Mouse (Mus musculus): ENCODE data around the gene Nptx2.

The Nptx2 gene

DNA sequence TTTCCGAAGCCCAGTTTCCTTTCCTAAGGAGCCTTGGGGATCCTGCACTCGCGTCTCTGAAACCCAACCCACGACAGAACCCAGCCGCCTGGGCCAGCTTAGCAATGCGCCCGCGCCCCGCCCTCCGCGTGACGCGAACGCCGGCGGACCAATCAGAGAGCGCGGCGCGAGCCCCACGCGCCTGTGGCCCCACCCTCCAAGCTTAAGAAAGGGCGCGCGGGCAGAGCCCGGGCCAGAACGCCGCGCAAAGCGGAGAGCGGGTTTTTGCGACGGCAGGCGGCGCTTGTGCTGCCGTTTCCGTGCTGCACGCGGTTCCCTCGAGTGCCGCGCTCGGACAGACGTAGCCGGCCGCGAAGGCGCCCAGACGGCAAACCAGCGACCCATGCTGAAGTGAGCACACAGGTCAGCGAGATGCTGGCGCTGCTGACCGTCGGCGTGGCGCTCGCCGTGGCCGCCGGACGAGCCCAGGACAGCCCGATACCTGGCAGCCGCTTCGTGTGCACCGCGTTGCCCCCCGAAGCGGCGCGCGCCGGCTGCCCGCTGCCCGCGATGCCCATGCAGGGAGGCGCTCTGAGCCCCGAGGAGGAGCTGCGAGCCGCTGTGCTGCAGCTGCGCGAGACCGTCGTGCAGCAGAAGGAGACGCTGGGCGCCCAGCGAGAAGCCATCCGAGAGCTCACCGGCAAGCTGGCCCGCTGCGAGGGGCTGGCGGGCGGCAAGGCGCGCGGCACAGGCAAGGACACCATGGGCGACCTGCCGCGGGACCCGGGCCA is at the start of gene Nptx2:
Nptx2 (plus strand) TSS at position 250 of the 770 bp plus-strand sequence.
- DNase-seq (ENCODE audit: low spot score) = no peak

DNA sequence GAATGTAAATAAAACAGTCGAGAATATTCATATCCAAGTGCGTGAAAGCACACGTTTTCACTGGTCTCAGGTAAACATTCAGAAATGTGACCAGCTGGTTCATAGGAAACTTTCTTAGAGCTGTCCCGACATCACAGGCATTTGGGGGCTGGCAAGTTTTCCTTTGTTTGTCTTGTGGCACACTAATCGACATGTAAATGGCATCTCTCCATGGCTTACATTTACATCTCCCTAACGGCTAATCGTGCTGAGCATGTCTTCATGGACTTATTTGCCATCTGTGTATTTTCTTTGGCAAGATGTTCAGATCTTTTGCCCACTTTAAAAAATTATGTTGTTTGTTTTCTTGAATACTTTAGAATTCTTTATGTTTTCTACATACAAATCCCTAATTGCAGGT is 49.2 kb upstream of the Nptx2 start:
- DNase-seq (ENCODE audit: low spot score) = no peak

DNA sequence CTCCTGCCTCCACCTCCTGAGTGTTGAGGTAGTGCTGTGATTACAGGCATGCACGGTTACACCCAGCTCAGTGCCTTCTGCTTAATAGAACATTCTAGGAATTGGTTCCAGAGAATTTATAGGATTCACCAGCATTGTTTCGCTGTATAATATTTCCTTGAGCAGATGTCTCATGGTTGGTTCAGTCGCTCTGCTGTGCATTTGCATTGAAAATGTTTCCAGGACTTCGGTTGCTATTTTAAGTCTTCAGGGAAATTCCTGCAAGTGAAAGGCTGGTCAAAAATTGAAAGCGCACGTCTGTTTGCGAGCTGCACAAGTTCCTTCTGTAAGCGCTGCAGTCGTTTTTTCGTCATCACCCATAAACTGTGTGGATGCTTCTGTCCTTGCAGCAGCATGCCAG is 41.5 kb upstream of the Nptx2 start:
- DNase-seq (ENCODE audit: low spot score) = no peak

DNA sequence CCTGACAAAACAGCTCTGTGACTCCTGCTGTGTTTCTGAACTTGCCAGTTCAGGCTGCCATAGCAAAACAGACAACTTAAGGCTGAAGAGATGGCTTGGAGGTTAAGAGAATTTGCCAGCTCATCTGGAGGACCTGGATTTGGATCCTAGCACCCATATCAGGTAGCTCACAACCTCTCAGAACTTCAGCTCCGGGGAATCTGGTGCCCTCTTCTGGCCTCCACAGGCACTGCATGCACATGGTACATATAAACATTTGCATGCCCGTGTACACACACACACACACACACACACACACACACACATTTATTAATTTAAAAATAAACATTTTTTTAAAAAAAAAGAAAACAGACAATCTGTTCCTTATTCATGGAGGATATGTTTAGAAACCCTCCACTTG is 40.0 kb upstream of the Nptx2 start:
- no peak for DNase-seq (ENCODE audit: low spot score)

DNA sequence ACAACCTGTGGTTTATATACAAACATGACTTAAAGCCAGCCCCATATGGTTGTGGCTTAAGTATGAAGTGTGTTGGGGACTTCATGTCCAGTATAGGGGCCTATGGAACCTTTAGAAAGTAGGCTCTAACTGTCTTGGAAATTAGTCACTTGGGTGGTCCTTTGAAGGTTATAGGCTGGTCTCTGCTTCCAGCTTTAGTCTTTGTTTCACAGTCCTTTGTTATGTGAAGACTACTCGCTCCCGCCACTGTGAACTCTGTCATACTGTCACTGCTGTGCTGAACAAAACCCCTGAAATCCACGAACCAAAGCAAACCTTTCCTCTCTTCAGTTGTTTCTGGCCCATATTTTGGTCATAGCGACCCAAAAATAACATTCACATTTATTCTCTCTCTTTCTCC is 39.5 kb upstream of the Nptx2 start:
- DNase-seq (ENCODE audit: low spot score) = no peak

DNA sequence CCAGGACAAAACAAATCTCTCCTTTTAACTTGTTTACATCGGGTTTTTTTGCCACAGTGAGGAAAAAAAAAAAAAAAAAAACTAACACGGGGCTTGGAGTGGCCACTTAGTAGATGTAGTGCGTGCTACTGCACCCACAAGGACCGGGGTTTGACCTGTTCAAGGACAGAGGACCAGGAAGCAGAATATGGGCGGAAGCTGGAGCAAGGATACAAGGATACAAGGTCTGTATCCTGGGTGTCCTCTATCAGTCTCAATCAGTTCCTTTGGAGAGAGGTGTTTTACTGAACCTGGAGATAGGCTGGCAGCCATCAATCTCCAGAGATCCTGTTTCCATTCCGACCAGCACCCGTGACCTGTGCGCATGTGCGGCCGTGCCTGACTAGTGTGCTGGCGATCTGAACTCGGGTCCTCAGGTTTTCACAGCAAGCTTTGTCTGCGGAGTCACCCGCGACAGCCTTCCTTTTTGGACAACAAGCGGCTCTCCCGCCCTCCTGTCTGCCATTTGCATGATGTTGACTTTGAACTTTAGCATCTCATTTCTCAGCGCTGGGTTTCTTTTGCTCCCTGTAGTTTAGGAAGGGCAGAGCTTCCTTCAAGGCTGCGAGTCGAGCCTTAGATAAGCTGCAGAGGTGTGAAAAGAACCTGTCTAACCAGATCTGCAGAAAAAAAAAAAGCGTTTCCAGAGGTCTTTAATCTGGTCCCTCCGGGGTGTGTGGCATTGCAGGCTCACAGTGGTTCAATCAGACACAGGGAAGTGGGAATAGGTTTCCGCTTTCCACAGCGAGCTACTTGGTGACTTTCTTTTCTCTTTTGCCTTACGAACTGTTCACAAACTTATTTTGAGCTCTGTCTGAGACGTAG is 38.8 kb upstream of the Nptx2 start:
- DNase-seq (ENCODE audit: low spot score) = no peak

DNA sequence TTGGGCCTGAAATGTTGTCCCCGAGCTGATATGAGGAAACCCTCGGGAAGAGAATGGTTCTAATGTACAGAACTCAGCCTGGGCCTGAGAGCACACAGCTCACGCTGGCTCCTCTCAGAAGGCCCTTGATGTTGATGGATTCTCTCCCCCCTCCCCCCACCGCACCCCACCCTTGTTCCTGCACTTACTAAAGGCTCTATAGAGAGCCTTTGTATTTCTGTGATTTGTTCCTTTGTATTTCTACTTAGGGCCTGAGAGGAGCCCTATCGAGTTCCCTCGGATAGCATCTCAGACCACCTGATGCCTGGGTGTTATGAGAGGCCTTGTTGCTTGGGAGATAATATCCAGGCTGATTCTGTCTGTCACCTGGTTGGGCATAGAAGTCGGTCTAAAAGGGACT is 36.3 kb upstream of the Nptx2 start:
- DNase-seq (ENCODE audit: low spot score) = no peak

DNA sequence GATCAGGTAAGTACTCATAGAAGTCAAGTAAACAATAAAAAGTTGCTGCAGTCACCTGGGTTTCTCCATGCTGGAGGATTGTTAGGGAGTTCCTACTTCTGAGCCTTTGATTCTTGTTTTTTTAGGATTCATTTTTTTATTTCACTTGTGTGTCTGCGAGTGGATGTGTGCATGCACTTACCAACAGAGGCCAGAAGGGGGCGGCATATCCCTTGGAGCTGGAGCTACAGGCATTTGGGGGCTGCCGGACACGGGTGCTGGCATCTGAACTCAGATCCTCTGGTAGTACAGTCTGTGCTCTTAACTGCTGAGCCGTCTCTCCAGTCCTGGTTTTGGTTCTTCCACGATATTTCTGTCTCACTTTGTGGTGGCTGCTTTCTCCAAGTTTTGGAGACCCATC is 31.0 kb upstream of the Nptx2 start:
- DNase-seq (ENCODE audit: low spot score) = no peak

DNA sequence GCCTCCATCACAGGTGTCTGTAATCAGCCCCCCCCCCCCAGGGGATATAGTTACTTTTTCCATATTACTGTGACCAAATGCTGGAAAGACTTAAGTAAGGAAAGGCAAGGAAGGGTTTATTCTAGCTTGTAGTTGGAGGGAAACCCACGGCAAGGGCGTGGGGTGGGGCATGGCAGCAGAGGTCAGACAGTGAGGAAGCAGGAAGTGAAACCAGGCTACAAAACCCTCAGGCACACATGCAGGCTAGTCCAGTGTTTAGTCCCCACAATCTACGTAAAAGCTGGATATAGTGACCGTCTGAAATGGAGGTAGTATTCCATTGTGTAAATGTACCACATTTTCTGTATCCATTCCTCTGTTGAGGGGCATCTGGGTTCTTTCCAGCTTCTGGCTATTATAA is 30.5 kb upstream of the Nptx2 start:
- no peak for DNase-seq (ENCODE audit: low spot score)

DNA sequence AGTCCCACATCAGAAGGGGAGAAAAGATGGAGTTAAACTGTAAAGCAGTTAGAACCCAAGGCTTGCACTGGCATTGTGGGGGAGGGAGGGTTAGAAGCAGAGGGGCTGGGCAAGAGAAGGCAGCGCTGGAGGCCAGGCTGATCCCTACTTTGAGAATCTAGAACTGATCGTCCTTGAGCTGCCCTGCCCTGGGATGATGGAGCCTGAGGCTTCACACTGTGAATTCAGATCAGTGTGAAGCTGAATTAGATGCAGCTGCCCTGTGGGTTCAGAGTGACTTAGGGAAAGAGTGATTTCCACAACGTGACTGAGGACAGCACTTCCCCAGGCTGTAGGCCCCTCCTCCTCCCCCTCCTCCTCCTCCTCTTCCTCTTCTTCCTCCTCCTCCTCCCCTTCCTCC is 25.6 kb upstream of the Nptx2 start:
- no peak for DNase-seq (ENCODE audit: low spot score)

DNA sequence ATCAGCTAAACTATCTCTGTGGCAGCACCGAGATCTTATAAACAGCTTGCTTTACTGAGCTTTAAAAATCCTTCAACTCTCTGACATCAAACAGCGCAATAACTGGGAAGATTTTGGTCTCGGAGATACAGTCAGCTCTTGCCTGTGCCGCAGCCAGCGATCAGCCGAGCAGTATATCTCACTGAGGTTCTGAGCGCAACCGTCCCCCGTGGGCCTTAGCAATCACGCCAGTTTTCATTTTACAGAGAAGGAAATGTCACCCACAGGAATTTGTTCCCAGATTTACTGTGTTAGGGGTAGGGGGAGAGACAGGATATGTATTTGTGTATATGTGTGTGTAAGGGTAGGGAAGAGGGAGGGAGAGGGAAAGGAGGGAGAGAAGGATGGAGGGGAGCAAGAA is 20.9 kb upstream of the Nptx2 start:
- DNase-seq (ENCODE audit: low spot score) = no peak

DNA sequence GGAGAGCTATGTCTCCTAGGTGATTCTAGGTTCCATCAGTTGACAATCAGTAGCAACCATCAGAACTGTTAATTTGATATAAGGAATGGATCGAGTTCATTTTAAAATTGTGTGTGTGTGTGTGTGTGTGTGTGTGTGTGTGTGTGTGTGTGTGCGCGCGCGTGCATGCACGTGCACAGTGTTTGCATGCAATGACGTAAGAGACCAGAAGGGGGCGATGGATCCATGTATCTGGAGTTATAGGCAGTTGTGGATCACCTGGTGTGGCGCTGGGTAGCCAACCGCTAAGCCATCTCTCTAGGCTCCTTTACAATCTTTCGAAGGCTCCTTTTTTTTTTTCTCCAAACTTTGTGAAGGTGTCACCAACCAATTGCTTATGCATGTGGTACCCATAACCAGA is 16.6 kb upstream of the Nptx2 start:
- DNase-seq (ENCODE audit: low spot score) = no peak

DNA sequence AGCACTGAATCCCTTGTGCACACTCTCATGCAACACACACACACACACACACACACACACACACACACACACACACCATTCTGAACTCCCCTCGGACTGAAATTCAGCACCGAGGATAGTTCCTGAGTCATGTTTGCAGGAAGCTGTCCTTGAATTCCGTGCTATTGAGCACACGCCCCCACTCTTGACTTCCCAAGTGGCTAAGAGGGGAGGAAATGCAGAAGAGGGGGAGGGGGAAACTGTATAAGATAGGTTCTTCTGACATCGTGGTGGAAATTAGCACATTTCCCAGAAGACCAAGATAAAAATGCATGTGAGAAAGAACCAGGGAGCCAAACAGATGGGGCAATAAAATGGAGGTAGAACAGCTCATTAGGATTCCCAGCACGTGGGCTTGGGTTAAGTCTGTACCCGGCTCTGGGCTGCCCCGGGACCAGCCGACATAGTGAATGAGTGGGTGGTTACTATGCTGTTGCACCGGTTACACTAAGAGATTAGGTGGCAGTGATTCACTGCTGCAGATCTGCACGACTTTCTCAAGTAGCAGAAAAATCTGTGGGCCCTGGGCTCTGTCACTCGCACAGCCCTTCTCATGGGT is 2.9 kb upstream of the Nptx2 start:
- no peak for DNase-seq (ENCODE audit: low spot score)

DNA sequence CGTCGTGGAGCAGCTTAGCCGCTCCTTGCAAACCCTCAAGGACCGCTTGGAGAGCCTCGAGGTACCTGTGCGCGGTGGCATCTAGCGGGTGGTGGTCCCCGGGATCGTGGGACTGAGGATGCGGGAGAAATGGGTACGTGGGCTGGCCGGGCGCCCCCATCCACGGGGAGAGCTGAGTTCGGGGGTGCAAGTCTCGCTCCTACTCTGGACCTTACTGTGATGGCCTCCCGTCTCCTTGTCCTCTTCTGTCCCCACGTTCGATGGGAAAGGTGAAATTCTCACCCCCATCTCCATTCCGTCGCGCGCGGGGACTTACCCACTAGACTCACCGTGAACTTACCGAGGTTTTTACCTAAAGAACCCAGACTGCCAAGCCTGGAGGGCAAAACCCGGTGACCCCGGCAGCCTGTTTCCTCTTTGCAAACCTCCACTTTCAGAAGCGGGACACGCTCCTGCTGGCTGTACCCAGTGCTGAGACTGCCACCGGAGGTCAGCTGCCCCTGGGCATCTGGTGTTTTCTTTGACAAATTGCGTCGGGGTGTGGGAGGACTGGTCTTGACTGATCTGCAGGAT is 807 bp downstream of the Nptx2 start:
- no peak for DNase-seq (ENCODE audit: low spot score)

DNA sequence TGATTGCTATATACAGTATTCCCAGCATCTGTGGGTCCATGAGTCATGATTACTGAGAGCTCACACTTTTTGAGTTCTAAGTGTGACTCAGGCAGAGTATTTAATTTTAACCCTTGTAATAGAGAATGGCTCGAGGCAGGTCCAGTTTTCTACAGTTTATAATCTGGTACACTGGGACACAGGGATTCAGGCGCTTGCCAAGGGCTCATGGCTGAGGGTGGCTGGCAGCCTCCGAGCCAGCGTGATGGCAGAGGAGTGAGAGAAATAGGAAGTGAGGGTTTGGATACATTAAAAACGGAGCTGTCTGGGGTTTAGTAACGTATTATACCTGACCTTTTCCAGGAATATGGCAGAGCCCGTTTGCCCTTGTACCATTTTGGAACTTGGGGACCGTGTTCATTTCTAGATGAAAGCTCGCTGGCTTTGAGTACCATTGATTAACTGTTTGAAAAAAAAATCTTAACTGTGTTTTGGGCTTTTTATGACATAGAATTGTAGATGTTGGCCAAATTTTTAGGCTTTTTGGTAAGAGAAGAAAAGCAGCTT is 1.7 kb downstream of the Nptx2 start:
- no peak for DNase-seq (ENCODE audit: low spot score)

DNA sequence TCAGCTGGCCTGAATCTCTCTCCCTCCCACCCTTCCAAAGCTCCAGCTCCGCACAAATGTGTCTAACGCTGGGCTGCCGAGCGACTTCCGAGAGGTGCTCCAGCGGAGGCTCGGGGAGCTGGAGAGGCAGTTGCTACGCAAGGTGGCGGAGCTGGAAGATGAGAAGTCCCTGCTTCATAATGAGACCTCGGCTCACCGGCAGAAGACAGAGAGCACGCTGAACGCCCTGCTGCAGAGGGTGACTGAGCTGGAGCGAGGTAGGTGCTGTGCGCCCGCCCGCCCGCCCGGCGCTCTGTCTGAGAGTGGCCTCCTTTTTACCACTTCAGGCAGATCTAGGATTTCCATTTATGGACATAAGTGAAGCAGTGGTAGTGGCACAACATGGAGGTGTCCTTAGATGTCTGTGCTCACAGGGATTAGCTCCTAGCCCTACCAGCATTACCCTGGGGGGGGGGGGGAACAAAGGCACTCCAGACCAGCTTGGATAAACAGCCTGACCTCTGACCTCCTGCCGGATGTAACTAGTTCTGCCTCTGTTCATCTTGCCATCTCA is 2.5 kb downstream of the Nptx2 start:
- no peak for DNase-seq (ENCODE audit: low spot score)

DNA sequence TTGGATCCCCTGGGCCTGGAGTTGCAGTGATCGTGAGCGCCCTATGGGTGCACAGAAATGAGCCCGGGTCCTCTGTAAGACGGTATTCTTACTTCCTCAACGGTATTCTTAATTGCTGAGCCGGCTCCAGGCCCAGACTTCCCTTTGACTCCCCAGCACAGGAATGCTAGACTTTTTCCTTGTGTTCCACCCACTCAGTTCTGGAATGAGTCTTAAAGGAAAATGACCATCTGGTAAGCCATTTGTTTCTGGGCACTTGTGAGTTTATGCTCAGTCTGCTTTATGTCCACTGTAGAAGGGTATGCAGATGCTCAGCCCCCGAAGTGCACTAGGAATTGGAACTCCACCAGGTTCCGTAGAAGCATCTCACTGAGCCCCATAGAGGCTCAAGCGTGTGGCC is 4.3 kb downstream of the Nptx2 start:
- DNase-seq (ENCODE audit: low spot score) = no peak

DNA sequence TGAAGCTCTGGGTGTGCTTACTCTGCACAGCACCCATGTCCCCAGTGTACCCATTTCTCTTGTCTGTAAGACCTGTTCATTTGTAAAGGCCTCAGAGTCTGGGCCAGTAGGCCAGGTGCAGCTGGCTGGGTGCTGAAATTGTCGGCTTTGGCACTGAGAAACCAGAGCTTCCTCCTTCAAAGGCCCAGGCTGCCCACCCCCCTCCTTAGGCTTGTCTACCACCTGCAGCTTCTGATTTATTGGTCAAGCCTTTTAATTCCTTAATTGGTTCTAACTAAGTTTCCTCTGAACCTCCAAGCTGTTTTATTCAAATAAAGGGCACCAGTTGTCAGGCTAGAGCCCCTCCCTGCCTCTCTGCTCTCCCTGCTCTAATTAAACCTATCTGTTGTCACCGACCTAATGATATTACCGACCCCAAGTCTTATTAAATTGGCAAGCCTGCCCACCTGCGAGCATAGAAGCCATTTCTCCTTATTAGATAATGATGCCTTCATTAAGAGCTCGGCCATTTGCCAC is 5.0 kb downstream of the Nptx2 start:
- DNase-seq (ENCODE audit: low spot score) = no peak

DNA sequence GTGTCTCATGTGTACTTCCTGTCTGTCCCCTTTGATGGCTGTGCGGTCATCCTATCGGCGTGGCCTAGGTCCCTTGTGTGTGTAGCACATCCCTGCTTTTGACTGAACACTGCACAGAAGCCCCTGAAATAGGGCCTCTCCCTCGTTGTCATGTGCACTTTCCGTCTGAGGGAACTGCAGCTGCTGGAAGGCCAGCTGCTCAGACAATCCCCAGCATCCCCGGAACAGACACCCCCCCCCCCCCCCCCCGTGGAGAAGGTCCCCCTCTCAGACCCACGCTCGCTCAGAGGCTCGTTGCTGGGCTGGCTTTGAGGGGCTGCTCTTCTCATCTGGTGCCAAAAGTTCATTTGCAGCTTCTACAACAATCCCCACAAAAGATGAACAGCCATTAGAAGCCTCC is 11.0 kb downstream of the Nptx2 start:
- no peak for DNase-seq (ENCODE audit: low spot score)

DNA sequence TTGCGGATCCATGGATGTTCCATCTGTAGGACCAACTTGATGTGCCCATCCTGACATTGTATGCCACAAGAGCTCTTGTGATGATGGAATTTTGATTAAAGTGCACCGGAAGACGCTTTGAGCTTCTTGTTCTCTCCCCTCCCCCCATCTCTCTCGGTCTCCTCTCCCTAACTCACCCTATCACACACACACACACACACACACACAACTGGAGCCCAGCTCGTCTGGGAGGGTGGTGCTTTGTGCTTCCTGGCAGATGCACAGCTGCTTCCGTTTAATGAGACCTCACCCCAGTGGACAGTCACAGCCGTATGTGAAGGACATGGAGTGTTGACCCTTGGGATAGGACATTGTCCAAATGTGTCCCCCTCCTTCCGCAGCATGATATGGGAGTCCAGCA is 11.7 kb downstream of the Nptx2 start:
- DNase-seq (ENCODE audit: low spot score) = no peak

DNA sequence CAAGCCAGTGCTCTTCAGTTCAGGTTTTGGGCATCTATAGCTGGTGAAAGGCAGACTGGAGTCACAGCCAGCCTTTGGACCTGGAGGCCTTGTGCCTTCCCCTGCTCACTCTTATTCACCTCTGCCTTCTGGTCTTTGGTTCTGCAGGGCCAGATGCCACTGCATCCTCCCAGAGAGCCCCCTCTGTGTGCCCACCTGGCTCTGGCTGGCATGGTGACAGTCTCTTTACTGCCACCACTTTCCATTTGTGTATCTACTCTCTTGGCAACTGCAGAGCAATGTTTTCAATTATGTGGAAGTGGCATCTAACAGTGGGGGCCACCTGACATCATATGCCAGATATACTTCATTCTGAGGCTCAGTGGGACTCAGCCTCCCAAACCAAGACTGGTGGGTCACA is 12.8 kb downstream of the Nptx2 start:
- no peak for DNase-seq (ENCODE audit: low spot score)

DNA sequence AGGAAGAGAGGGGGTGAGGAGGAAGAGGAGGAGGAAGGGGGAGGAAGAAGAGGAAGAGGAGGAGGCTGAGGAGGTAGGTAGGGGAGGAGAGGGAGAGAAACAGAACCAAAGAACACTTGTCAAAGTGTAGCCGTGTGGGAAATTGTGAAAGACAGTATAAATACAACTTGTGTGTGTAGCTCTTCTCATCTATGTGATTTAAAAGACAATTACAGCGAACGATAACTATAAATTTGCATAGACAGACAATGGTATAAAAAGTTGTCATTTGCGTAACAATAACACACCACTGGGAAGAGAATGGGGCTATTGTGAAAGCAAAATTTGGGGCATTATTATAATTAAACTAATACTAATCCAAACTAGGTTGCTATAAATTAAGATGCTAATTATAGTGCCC is 20.0 kb downstream of the Nptx2 start:
- DNase-seq (ENCODE audit: low spot score) = no peak

Data from adipocyte (in vitro differentiated cells).